Mouse (Mus musculus) T-helper 1 cell (primary cell): ENCODE results near the gene Gfral.

ENCODE experiments used
- in situ Hi-C: fragments of 300-600 bp; cut with MboI, MseI; formaldehyde crosslinking; loops from one replicate; pipeline ENCODE4 v1.15.1; 2025; ENCODE audit warnings: high pct_unique_total_duplicates

Gfral gene

DNA sequence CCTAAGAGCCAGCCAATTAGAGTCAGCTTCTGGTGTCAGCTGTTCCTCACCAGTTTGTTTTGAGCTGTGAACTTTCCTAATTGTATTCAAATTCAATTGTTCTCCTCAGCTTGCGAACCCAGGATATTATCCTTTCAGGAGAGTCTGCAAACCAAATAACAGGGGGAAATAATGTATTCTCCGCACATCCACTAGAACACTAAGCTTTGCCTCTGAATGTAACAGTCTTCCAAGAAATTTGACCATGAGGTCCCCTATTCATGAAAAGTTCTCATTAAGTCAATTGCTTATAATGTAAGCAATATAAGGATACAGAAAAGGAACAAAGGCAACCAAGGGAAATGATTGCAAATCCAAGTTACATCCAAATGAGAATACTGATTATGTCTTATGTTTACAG, at the start of gene Gfral:
Gfral (minus strand) TSS at position 101 of the 400 bp plus-strand sequence.
- in situ Hi-C loops = no loop called here

DNA sequence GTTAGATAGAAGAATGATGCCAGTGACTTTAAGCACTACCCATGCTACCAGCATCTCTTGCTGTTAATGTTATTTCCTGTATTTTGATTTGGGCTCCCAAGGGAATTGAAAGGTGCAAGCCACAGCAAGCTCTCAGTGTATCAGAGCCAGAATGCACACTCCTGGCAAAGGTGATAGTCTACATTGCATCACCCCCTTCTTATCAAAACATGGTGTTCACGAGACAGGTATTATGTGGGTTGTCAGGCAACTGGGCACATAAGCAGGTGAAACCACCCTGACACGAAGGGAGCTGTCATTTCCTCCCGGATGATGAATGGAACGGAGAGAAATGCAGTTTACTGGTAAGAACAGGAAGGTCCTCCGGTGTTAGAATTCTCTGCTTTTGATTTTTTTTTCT, 44.3 kb upstream of the Gfral start:
- in situ Hi-C loops = no loop called here

- in situ Hi-C loops = no loop called here
Measured at GRCm38 (mm10) chr9:76252544-76252943, 39.1 kb upstream of the Gfral start.

DNA sequence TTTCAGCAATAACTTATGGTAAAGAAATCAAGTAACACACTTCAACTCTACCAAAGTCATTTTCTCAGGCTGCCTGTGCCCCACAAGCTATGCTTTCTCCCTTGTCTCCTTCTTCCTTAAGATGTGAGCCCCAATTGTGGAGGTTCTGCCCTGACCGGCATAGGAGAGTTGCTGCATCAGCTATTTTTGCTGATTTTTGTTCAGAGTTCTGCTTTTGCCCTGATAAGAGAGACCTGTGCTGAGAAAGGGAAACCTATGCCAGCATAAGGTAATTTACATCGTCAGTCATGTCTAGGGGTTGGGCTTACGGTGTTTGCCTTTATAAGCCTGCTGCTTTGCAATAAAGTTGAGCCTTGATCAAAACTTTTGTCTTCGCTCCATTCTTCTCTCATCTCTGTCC, 38.7 kb upstream of the Gfral start:
- in situ Hi-C loops = no loop called here

DNA sequence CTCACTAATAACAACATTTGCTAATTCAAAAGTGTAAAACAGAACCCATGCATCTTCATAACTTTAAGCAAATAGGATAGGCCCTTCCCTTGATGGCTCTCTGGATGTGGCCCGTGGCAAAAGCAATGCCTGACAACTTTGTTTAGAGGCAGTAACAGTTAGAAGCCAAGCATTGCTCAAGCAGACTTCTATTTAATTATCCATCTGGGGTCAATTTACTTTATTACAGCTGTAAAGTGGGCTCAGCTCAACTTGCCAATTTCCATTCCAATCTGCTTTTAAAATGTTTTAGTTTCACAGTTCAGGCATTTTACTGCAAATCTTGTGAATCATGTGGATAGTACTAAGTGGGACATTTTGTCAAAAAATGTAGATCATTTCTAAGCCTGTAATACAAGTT, 28.9 kb upstream of the Gfral start:
- in situ Hi-C loops = loop anchor here (5.0 kb wide), 1 partner anchor 485 kb away; no protein-coding TSS in a partner anchor

GRCm38 (mm10) chr9:76237946-76238345, 24.5 kb upstream of the Gfral start:
- in situ Hi-C loops = no loop called here

DNA sequence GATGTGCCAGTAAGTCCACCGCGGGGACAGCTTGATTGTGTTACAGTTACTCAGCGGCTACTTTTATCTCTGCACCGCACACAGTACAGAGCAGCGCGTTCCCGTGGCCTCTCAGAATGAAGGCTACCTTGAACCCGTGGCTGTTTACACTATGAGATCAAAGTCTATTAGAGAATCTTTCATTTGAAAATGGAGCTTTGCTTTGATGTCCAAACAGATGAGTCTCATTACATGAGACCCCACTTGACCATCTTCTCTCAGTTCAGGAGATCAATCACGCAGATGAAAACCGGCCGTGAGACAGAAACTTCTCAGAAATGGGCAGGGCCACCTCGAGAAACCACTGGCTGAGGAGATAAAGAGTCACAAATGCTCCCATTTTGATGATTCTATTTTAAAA, 23.8 kb upstream of the Gfral start:
- in situ Hi-C loops = no loop called here

DNA sequence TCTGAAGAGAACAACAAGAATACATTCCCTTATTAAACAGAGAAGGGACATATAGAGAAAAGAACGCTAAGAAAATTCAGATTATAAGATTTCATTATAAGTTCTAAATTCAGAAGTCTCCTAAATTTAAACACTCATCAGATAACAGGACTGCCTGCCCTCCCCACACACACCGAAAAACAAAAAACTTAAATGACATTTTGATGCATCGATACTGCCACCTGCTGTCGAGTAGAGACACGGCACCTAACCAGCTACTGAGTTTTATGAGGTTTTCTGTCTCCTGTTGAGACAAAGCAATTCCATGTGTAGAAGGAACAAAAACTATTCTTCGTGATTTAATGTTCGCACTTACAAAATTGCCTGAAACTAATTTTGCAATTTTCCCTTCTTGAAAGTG, 23.2 kb upstream of the Gfral start:
- in situ Hi-C loops = no loop called here

GRCm38 (mm10) chr9:76235945-76236503, 22.6 kb upstream of the Gfral start:
- in situ Hi-C loops = no loop called here

DNA sequence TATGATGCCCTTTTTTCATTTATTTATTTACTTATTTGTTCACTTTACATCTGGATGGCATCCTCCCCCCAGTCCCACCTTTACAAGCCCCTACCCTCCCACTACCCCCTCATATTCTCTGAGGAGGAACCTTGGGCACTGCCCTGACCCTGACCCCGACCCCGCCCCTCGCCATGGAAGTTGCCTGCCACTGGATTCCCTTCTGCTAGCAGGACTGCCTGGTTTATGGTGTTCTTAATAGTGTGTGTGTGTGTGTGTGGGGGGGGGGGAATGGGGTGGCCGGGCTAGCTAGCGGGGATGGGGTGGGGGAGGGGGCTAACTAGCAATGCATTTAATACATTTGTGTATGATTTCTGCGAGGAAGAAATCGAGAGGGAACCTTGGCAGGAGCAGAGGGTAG, 21.4 kb upstream of the Gfral start:
- in situ Hi-C loops = no loop called here

DNA sequence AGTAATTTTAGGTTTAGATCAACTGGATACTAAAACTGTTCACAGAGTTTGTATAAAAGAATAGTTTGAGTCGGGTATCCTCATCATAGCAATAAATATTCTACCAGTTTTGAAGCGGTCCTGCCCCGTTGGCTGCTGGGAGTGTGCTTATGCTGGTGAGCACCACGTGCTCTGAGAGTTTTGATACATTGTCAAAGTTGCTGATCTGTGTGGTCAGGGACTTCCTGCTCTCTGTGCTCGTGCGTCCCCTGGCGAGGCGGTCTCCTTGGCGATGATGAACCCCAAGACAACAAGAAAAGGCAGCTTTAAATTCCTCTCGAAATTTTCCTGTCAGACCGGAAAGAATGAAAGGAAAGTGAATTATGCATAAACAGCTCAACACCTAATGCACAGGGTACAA, 16.9 kb upstream of the Gfral start:
- in situ Hi-C loops = no loop called here

DNA sequence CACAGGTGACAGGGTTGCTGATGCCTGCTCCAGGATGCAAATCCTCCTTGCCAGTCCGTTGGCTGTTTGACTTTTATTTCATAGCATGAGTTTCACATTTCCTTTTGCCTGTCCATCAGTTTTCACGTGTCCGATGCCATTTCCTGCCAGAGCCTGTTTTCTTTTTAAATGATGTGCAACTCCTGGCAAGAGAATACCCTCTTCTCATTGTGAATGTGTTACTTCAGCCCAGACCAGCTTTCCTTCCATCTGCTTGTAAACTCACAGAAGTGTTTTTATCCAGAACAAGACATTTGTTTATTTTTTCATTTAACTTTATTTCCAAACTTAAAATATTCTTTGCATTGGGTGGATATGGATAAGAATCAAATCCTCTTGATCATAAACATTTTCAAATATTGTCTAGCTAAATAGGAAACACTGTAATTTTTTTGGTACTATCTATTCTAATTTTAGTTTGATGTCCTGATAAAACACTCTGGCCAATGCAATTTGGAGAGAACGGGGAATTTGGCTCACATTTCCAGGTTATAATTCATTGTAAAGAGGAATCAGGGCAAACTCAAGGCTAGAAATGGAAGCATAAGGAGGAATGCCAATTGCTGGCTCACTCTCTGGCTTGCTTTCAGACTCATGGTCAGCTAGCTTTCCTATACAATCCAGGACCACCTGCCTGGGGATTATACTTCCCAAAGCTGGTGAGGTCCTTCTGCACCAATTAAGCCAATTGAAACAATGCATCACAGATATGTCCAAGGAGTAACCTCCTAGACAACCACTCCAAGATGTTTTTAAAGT, 3.9 kb upstream of the Gfral start:
- in situ Hi-C loops = no loop called here

DNA sequence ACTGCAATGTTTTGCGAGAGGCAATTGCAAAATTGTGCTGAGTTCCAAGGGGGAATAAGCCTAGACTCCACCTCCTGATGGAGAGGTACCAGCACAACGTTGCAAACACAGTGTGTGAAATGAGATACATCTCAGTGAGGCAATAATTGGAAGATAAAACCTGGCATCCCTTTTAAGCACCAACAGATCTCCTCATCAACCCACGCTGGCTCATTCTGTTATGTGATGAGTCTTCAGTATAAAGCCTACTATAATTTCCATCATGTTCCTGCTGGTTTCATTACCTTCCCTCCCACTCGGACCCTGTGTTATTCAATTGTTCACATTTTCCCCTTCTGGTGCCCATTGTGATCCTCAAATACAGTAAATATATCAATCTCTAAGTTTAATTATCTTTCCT, 1.2 kb upstream of the Gfral start:
- in situ Hi-C loops = no loop called here

DNA sequence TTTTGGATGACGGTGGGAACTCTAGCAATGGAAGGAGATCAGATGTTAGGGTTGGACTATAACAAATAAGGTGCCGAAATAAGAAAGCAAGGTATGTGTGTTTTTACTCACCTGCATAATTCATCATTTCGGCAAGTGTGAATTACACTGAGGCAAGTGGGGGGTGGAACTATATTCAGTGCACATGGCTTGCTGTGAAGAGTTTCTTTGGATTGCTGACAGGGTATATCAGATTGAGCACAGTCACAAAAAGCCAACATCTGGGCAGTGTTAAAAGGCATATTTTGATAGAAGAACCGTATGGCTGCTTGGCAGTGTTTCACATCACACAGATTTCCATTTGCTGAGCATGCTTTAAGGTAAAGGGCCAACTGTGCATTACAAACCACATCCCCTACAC, 16.5 kb downstream of the Gfral start:
- in situ Hi-C loops = no loop called here

DNA sequence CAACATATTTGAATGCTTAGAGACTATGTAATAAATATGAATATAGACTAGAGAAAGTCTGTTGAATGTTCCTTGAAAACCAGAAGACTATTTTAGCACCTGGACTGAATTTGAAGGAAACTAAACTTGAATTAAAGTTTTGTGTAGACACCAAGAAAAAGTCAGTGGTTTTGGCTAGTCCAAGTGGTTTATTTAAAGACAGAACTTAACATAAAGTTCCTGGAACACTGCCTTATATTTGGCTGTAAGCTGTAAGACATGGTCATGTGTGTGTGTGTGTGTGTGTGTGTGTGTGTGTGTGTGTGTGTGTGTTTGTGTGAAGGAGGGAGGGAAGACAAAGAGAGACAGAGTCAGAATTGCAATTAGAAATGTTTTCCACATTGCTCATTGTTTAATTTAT, 34.2 kb downstream of the Gfral start:
- in situ Hi-C loops = no loop called here

DNA sequence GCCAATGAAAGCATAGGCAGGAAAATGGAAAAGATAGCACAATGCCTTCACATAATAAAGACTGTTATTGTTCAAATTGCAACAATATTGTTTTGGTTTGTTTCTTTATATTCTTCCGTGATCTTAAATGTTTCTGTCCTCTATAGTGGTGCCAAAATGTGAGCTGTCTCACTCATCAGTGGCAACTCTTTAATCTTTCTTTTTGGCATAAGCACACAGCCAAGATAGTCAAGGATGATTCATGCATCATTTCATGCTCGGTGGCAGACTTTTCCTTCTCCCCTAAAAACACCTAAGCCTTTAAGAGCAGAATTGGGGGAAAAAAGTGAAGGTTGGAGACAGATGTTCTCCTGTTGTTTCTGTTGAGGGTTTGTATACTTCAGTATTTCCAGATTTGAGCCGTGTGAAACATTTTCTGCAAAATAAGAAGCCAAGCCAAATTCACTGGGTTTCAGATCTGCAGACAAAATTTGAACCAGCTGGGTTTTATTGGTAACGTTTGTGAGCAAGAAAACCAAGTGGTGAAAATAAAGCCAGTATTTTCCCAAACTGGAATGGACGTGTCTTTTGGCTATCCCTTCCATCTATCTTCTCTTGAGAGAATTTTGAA, 40.7 kb downstream of the Gfral start:
- in situ Hi-C loops = no loop called here

GRCm38 (mm10) chr9:76168355-76168754, 45.1 kb downstream of the Gfral start:
- in situ Hi-C loops = no loop called here

DNA sequence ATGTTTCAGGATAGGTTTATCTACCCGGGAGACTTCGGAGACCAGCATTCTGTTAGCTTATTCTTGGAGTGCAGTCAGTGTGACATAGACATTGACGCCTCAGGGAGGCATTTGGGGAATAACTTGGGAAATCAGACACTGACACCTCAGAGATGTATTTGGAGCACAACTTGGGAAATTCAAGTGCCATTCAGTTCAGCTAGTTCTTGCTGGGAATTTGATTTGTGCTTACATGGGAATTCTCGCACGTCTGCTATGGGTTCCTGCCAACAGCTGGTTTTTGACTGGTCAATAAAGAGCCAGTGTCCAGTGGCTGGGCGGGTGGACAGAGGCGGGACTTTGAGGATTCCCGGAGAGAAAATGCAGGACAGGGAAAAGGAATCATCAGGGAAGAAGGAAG, 51.0 kb downstream of the Gfral start:
- in situ Hi-C loops = no loop called here

DNA sequence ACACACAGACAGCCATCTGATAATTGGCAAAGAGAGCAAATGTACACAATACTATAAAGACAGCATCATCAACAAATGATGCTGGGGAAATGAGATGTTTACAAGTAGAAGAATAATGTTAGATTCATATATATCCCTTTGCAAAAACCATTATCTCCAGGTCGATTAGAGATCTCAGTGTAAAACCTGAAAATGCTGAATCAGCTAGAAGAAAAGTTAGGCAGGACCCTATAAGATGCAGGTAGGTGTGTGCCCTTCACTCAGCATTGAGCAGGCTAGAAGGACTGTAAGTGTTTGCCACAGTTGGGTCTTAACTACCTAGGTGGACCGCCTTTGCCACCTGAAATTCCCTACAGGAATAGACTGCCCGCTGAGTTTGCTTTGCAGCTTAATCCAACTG, 67.9 kb downstream of the Gfral start:
- in situ Hi-C loops = no loop called here

- in situ Hi-C loops = no loop called here
Measured at GRCm38 (mm10) chr9:76138378-76139109, 74.9 kb downstream of the Gfral start.

DNA sequence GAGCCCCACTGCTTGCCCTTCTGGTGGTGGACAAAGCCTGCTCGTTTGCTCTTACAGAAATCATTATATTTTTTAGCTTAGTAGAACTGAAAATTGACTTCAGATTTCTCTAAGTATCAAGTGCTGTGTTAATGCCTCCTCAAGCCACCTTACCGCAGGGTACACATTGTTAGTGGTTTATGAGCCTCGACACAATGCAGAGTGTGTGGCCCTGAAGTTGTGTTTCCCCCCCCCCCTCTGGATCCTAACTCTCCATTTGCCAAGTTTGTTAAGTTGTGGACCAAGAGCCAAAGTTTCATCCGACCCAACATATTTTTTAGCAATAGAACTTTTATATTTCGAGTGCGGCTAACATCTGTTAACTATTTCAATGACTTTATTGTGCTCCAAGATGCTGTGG, 79.4 kb downstream of the Gfral start:
- in situ Hi-C loops = no loop called here

- in situ Hi-C loops = no loop called here
Measured at GRCm38 (mm10) chr9:76129353-76129752, 84.1 kb downstream of the Gfral start.
